Mouse (Mus musculus) right cerebral cortex, adult 2 months (tissue): Measurements from ENCODE around the gene Adam17.

Source experiments
- DNase-seq, 2 experiments: peaks; one replicate each; pipeline ENCODE4 v3.0.0; 2021 to 2022; ENCODE audit warnings: low spot score in 2 of 2

Adam17 gene

GRCm38 (mm10) chr12:21312201-21312600, 61.2 kb downstream of the Adam17 start:
- DNase-seq: no peak

GRCm38 (mm10) chr12:21306721-21307120, 66.7 kb downstream of the Adam17 start:
- DNase-seq: no peak

DNA sequence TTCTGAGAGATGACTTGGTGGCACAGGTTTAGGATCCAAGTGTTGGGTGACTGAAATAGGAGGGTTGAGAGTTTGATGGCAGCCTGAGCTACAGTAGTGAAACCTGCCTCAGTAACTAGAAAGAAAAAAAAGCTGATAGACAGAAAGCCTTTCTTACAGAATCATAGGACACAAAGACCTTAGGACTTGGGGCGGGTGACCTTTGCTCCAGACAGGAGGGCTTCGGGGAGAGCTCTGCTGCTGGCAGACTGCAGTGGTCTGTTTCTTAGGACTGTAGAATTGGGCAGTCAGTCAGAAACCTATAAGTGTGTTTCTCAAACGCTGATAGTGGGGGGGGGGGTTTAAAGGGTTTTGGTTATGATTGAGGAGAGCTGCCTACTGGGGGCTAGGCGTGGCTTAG, 67.7 kb downstream of the Adam17 start:
- no peak for DNase-seq

- no peak for DNase-seq
Observed at GRCm38 (mm10) chr12:21302361-21302783, 71.1 kb downstream of the Adam17 start.

DNA sequence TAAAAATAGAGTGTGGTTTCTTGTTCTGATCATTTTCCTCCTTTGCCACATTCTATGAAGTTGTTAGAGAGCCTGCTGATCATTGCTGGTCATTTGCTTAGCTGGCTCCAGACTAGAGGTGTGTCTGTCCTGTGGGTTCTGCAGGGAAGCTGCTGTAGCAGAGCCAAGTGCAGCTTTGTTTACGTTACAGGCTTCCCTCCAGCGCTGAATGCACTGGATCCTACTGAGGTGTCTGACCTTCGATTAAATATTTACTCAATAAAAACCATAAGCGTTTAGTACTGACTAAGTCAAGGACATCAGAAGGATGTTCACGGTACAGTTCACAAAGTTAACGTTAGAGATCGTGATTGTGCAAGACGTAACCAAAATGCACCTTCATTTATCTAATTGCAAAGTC, 71.5 kb downstream of the Adam17 start:
- DNase-seq: no peak

DNA sequence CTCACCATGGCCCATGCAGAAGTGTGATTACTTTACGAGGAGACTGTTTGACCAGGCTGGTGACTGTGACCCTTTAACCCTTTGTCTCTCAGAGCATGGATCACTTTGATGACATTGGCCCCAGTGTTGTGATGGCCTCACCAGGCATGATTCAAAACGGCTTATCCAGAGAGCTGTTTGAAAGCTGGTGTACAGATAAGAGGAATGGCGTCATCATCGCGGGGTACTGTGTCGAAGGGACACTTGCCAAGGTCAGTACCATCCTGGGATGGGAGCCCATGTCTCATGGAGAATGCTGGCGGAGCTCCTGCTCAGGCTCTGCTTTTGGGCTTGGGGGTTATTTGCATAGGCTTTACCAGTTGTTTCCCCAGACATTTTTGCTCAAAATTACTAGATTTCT, 72.1 kb downstream of the Adam17 start:
- no peak for DNase-seq

- no peak for DNase-seq
Observed at GRCm38 (mm10) chr12:21298856-21299255, 74.6 kb downstream of the Adam17 start.

- no peak for DNase-seq
Observed at GRCm38 (mm10) chr12:21289651-21290050, 83.8 kb downstream of the Adam17 start.

- no peak for DNase-seq
Observed at GRCm38 (mm10) chr12:21288716-21289395, 84.6 kb downstream of the Adam17 start.

DNA sequence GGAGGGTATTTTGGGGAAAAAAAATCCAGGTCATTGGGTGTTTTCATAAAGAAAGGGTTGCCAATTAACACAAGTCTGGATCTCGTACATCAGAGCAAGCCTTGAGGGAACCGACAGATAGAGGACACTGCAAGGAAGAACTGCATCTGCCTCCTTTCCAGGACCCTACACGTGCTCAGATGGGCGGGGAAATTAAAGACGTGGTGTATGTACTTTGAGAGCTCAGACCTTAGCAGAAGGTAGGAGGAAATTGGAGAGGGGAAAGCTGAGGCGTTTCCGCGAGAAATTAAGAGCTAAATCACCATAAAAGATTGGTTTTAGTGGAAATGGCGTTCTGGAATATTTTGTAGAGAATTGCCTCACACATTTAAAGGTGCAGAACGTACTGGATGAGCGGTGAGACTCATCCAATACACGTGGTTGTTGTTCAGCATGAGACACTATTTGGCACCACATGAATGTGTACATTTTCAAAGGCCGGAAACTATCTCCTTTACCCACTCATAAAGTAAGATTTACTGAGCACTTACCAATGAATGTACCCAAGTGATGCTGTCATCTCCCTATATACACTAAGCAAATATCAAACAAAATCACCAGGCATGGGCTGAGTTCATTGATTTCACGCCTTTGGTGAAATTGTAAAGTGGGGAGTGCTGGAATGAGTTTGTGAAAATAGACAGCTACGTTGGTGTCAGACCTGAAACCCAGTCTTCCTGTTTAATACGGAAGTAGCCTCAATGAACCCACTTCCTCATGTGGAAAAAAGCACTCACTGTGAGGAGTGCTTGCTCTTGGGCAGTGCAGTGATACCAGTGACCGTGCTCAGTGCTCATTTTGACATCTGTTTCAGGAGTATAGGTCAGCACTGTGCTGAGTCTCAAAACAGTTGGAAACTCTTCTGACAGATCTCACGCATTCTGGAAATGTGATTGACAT, 86.5 kb downstream of the Adam17 start:
- peak; percentile 14 to 20 for DNase-seq

GRCm38 (mm10) chr12:21286243-21286622, 87.2 kb downstream of the Adam17 start, which contains the start of gene Itgb1bp1:
Itgb1bp1 (minus strand) TSS chr12:21286284.
- DNase-seq: peak; percentile 98 to 99

DNA sequence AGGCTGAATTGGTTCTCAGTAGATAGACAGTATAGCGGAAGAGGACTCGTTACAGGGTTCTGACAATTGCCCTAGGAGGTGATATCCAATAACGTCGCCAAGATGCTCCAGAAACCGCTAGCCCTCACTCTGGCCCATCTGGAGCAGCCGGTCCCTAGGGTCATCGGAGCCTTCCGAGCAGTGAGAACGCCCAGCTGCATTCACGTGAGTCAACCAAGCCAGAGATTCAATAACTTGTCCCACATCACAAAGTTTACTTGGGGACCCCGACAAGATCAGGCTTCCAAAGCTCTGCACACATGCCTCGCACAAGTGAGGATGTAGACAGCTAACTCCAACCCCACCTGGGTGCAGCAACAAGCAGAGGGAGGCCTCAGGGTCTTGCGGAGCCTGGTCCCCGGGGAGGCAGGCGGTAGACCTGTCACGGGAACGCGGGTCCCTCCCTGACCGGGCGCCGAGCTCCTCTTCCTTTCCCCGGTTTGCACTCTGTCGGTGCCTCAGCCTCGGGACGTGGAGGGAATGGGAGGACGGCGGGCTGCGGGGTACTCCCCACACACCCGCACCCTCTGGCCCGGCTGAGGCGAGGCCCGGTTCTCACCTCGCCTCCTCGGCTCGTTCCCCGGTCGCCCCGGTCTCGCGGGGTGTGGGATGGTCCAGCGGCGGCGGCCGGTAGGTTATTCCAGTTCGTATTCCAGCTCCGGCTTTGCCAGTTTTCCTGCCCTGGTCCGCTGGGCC, 87.8 kb downstream of the Adam17 start:
- DNase-seq: no peak

GRCm38 (mm10) chr12:21284761-21285441, 88.5 kb downstream of the Adam17 start, which contains the start of gene Cpsf3:
Cpsf3 (plus strand) TSS chr12:21285391.
- DNase-seq: no peak

DNA sequence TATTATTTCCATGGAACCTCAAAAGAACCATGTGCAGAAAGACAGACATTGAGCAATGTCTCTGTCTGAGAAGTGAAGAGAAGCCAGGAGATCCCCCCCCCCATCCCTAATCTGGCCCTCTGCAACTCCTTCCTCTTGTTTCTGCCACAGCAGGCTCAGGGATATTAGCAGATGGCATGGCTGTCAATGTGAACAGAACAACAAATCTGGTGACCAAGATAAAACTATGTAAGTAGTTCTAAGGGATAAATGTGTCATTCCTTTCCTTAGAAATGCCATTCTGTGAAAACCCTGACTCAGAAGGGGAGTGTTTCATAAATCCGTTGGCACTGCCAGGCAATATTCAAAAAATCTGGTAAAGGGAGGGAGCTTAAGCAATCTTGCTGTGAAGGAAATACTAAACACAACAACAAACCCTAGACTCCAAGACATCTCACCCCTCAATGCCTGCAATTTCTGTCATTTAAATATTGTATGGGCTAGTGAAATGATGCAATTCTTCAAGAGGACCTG, 96.0 kb downstream of the Adam17 start:
- no peak for DNase-seq

GRCm38 (mm10) chr12:21274446-21274845, 99.0 kb downstream of the Adam17 start:
- DNase-seq: no peak
